Mouse (Mus musculus): ENCODE measurements around the gene Hmg20b. TPM values are rescaled to one million over a fixed set of nuclear protein-coding genes. Genes with fewer than 3 reads are reported as not detected.

Hmg20b gene
- total and polyA plus RNA-seq, 3 experiments, result 54.9 to 58.1 (median 55.6) TPM

GRCm38 (mm10) chr10:81349146-81349545 lies 1.1 kb downstream of the Hmg20b start:
- Histone ChIP-seq H3K27ac (peak overlapping the region; percentile 96), H3K36me3 (ENCODE audit: control insufficient read depth, insufficient read depth, low read length) (no peaks in the 10 kb centered on the region), H3K4me1 (ENCODE audit: control insufficient read depth, insufficient read depth, low read length) (peaks cover 8% of the 10 kb centered on the region), H3K79me2 (replicated peaks; ENCODE audit: control insufficient read depth, insufficient read depth, low read length) (no peaks in the 10 kb centered on the region), H3K4me3 (peak overlapping the region; percentile 97), H3K9ac (ENCODE audit: low read depth, low read length) (peak overlapping the region; percentile 99; the same call in 1 of the 2 replicates), H3K27me3 (ENCODE audit: control insufficient read depth, insufficient read depth, low read length) (no peaks in the 10 kb centered on the region)
- intact Hi-C loops (cut with DNase I), result no loop called here
- 17% methylated on average over 12 of the region's 12 CpGs for WGBS
- DNase-seq, result peak; percentile 52
- TF ChIP-seq EP300 (IDR thresholded peaks at IDR 0.05; ENCODE audit: insufficient read depth, low read depth, low read length), result no peak

- DNase-seq, result peak in 1 of 2 experiments; percentile 50
- Histone ChIP-seq H3K4me3 (no peak overlapping the region), H3K4me1 (ENCODE audit: control insufficient read depth, insufficient read depth, low read length) (peaks cover 9% of the 10 kb centered on the region), H3K9ac (ENCODE audit: low read depth, low read length) (no peak overlapping the region), H3K27ac (no peak overlapping the region), H3K27me3 (ENCODE audit: control insufficient read depth, insufficient read depth, low read length) (0 out of 2 replicates have a peak, but pooled peaks cover 2% of the 10 kb centered on the region), H3K79me2 (replicated peaks; ENCODE audit: control insufficient read depth, insufficient read depth, low read length) (no peaks in the 10 kb centered on the region; the same call in 1 of the 2 replicates), H3K36me3 (ENCODE audit: control insufficient read depth, insufficient read depth, low read length) (no peaks in the 10 kb centered on the region)
- 59% methylated on average over 55 of the region's 55 CpGs for WGBS
- intact Hi-C loops (cut with DNase I), result no loop called here
- TF ChIP-seq POLR2A (IDR thresholded peaks at IDR 0.05; ENCODE audit: insufficient read depth, low read depth, low read length), result no peak
- no peak for TF ChIP-seq CTCF (IDR thresholded peaks at IDR 0.05)
- TF ChIP-seq EP300 (IDR thresholded peaks at IDR 0.05; ENCODE audit: insufficient read depth, low read depth, low read length), result no peak
These were observed 3.7 kb downstream of the Hmg20b start for GRCm38 (mm10) chr10:81346453-81347067.

GRCm38 (mm10) chr10:81345162-81345534 lies 5.1 kb downstream of the Hmg20b start:
- Histone ChIP-seq H3K27ac (no peak overlapping the region), H3K9ac (ENCODE audit: low read depth, low read length) (no peak overlapping the region), H3K79me2 (replicated peaks; ENCODE audit: control insufficient read depth, insufficient read depth, low read length) (no peaks in the 10 kb centered on the region; the same call in 1 of the 2 replicates), H3K4me1 (ENCODE audit: control insufficient read depth, insufficient read depth, low read length) (peaks cover 9% of the 10 kb centered on the region), H3K4me3 (no peak overlapping the region), H3K27me3 (ENCODE audit: control insufficient read depth, insufficient read depth, low read length) (0 out of 2 replicates have a peak, but pooled peaks cover 2% of the 10 kb centered on the region), H3K36me3 (ENCODE audit: control insufficient read depth, insufficient read depth, low read length) (no peaks in the 10 kb centered on the region)
- 76% methylated on average over 4 of the region's 4 CpGs for WGBS
- intact Hi-C loops (cut with DNase I), result no loop called here
- DNase-seq, result no peak
- TF ChIP-seq EP300 (IDR thresholded peaks at IDR 0.05; ENCODE audit: insufficient read depth, low read depth, low read length) (no peak), POLR2A (IDR thresholded peaks at IDR 0.05; ENCODE audit: insufficient read depth, low read depth, low read length) (no peak), CTCF (IDR thresholded peaks at IDR 0.05) (no peak)

GRCm38 (mm10) chr10:81344421-81345161 lies 5.7 kb downstream of the Hmg20b start:
- intact Hi-C loops (cut with DNase I), result no loop called here
- TF ChIP-seq EP300 (IDR thresholded peaks at IDR 0.05; ENCODE audit: insufficient read depth, low read depth, low read length) (no peak), CTCF (IDR thresholded peaks at IDR 0.05) (peak; percentile 71)
- Histone ChIP-seq H3K9ac (ENCODE audit: low read depth, low read length) (no peak overlapping the region), H3K79me2 (replicated peaks; ENCODE audit: control insufficient read depth, insufficient read depth, low read length) (no peaks in the 10 kb centered on the region; the same call in 1 of the 2 replicates), H3K27me3 (ENCODE audit: control insufficient read depth, insufficient read depth, low read length) (0 out of 2 replicates have a peak, but pooled peaks cover 2% of the 10 kb centered on the region), H3K4me1 (ENCODE audit: control insufficient read depth, insufficient read depth, low read length) (peaks cover 9% of the 10 kb centered on the region), H3K36me3 (ENCODE audit: control insufficient read depth, insufficient read depth, low read length) (no peaks in the 10 kb centered on the region), H3K27ac (no peak overlapping the region; the same call in 1 of the 2 replicates), H3K4me3 (no peak overlapping the region)
- DNase-seq, result no peak
- 21% methylated on average over 8 of the region's 8 CpGs for WGBS

- intact Hi-C loops (cut with DNase I), result loop anchor here (2.0 kb wide), 1 partner anchor 54 kb away; no protein-coding TSS in a partner anchor
These were observed 7.4 kb downstream of the Hmg20b start, which contains the start of gene Gipc3 for GRCm38 (mm10) chr10:81342686-81343505. Gene Gipc3, minus strand, starts transcription at chr10:81343266.

More at GRCm38 (mm10) chr10:81342686-81343505, 7.4 kb downstream of the Hmg20b start, which contains the start of gene Gipc3:
- 0 out of 2 replicates have a peak, but pooled peaks cover 2% of the 10 kb centered on the region for H3K27me3 ChIP-seq (ENCODE audit: control insufficient read depth, insufficient read depth, low read length)
- H3K36me3 ChIP-seq (ENCODE audit: control insufficient read depth, insufficient read depth, low read length), result no peaks in the 10 kb centered on the region
- WGBS, result 5% methylated on average over 66 of the region's 67 CpGs
- H3K4me3 ChIP-seq, result peak within 1 kb of the TSS; percentile 61
- H3K79me2 ChIP-seq (replicated peaks; ENCODE audit: control insufficient read depth, insufficient read depth, low read length), result no peaks in the 10 kb centered on the region; the same call in 1 of the 2 replicates
- H3K27ac ChIP-seq, result peak within 1 kb of the TSS; percentile 71
- H3K9ac ChIP-seq (ENCODE audit: low read depth, low read length), result peak within 1 kb of the TSS; percentile 91
- H3K4me1 ChIP-seq (ENCODE audit: control insufficient read depth, insufficient read depth, low read length), result peaks cover 7% of the 10 kb centered on the region
- DNase-seq, result peak; percentile 69 to 70
- TF ChIP-seq POLR2A (IDR thresholded peaks at IDR 0.05; ENCODE audit: insufficient read depth, low read depth, low read length) (no peak), CTCF (IDR thresholded peaks at IDR 0.05) (no peak), EP300 (IDR thresholded peaks at IDR 0.05; ENCODE audit: insufficient read depth, low read depth, low read length) (no peak)

Measured in heart, adult 2 months (tissue).